ENCODE assay signal across 1 mouse cellular context in the genomic region with DNA sequence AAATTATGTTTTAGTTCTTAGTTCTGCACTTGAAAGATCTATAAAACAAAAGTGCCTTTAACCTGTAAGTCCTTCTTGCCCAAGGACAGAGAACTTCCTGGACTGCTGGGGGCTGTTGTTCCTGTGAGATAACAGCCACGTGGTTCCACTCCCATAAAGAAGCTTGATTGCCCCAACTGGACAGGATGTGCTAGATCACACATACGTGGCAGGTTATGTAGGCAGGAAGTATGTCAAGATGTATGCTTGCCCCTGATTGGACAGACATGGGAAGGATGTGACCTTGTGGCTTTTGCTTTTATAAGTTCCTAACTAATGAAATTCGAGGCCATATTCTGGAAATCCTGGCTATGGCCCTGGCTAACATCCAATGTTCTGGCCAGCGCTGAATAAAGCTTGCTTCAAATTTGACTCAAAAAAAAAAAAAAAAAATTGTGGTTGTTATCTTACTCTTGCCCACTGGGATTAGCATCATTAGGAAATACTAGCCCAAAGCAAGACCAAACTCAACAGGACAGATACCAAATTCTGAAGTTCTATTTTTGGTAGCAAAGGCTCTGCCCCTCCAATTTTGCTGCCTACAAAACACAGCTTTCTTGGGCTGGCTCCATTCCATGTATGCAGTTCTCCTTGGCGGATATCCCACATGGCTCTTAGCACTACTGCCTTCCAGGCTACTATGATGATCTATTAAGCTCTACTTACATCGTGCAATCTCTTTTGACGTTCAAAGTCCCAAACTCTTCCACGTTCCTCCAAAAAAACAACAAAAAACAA.
A peak's percentile ranks its signal among the peaks of the same experiment; 100 is the strongest.
TF ChIP-seq lines count a peak whose summit lies in the region.

No protein-coding gene starts in this region.

TF ChIP-seq in CH12.LX, 34 proteins besides CTCF, POLR2A, EP300 and RAD21:
- TF ChIP-seq ZC3H11A (IDR thresholded peaks at IDR 0.05; ENCODE audit: low read depth, low read length) (no peak), ZNF384 (IDR thresholded peaks at IDR 0.05; ENCODE audit: low read depth, low read length) (peak; percentile 66), NRF1 (IDR thresholded peaks at IDR 0.05; ENCODE audit: low read depth, low read length) (no peak), HCFC1 (IDR thresholded peaks at IDR 0.05; ENCODE audit: low read depth, low read length) (no peak), PAX5 (IDR thresholded peaks at IDR 0.05; ENCODE audit: low read length) (no peak), JUN (IDR thresholded peaks at IDR 0.05; ENCODE audit: insufficient read depth, low read depth, low read length) (no peak)
